Mouse (Mus musculus) left cerebral cortex, postnatal 36 days (tissue): ENCODE measurements around the gene Tcf20. TPM values are rescaled to one million over a fixed set of nuclear protein-coding genes. Genes with fewer than 3 reads are reported as not detected.

Experiments
- DNase-seq, 2 experiments: peaks; one replicate each; pipeline ENCODE4 v3.0.0; 2021 to 2022; ENCODE audit warnings: low spot score in 2 of 2, mixed read lengths in 1 of 2
- intact Hi-C: fragments of 180-260 bp; cut with DNase I; formaldehyde crosslinking; loops from one replicate; pipeline ENCODE4 v1.15.1; 2025
- total RNA-seq, 2 experiments: library from RNA; stranded (reverse); gene quantifications; 2 replicates each; pipeline ENCODE4 v1.2.3; 2021

Gene Tcf20
- total RNA-seq, 2 experiments from 2014 or later = 210 to 218 TPM

- intact Hi-C loops = no loop called here
- peak in 1 of 2 experiments; percentile 18 for DNase-seq
Measured at GRCm38 (mm10) chr15:82998811-82999221, 11.1 kb upstream of the Tcf20 start.

- DNase-seq = no peak
- intact Hi-C loops = no loop called here
Measured at GRCm38 (mm10) chr15:82996431-82996830, 8.8 kb upstream of the Tcf20 start.

GRCm38 (mm10) chr15:82995239-82995638, 7.6 kb upstream of the Tcf20 start:
- DNase-seq = peak; percentile 46 to 52
- intact Hi-C loops = no loop called here

- intact Hi-C loops = no loop called here
- DNase-seq = no peak
Measured at GRCm38 (mm10) chr15:82992911-82993310, 5.2 kb upstream of the Tcf20 start.

GRCm38 (mm10) chr15:82992079-82992783, 4.6 kb upstream of the Tcf20 start:
- intact Hi-C loops = no loop called here
- DNase-seq = no peak

GRCm38 (mm10) chr15:82989190-82989704, 1.6 kb upstream of the Tcf20 start:
- intact Hi-C loops = loop anchor here (5.0 kb wide), 1 partner anchor 43 kb away; the partner anchor contains the start of gene Nfam1
- no peak for DNase-seq

- peak in 1 of 2 experiments; percentile 34 for DNase-seq
- intact Hi-C loops = loop anchor here (5.0 kb wide), 1 partner anchor 45 kb away; the partner anchor contains the start of gene Nfam1
Measured at GRCm38 (mm10) chr15:82987014-82987731, 499 bp downstream of the Tcf20 start.

GRCm38 (mm10) chr15:82984574-82984973, 3.1 kb downstream of the Tcf20 start:
- no peak for DNase-seq
- intact Hi-C loops = no loop called here

GRCm38 (mm10) chr15:82984097-82984496, 3.6 kb downstream of the Tcf20 start:
- intact Hi-C loops = no loop called here
- no peak for DNase-seq

GRCm38 (mm10) chr15:82983416-82984026, 4.2 kb downstream of the Tcf20 start:
- intact Hi-C loops = no loop called here
- no peak for DNase-seq

GRCm38 (mm10) chr15:82982724-82983415, 4.8 kb downstream of the Tcf20 start:
- intact Hi-C loops = no loop called here
- DNase-seq = no peak

GRCm38 (mm10) chr15:82981676-82982520, 5.8 kb downstream of the Tcf20 start:
- no peak for DNase-seq
- intact Hi-C loops = no loop called here

- intact Hi-C loops = no loop called here
Measured at GRCm38 (mm10) chr15:82979531-82979930, 8.1 kb downstream of the Tcf20 start.

GRCm38 (mm10) chr15:82974471-82974870, 13.2 kb downstream of the Tcf20 start:
- DNase-seq = no peak
- intact Hi-C loops = no loop called here

More at GRCm38 (mm10) chr15:82979531-82979930, 8.1 kb downstream of the Tcf20 start:
- DNase-seq = no peak

GRCm38 (mm10) chr15:82969206-82969721, 18.4 kb downstream of the Tcf20 start:
- intact Hi-C loops = loop anchor here (10.0 kb wide), 1 partner anchor 66 kb away; the partner anchor contains the start of gene Nfam1
- no peak for DNase-seq

- intact Hi-C loops = loop anchor here (10.0 kb wide), 1 partner anchor 66 kb away; the partner anchor contains the start of gene Nfam1
- peak in 1 of 2 experiments; percentile 53 for DNase-seq
Measured at GRCm38 (mm10) chr15:82968449-82968848, 19.2 kb downstream of the Tcf20 start.

- intact Hi-C loops = loop anchor here (10.0 kb wide), 1 partner anchor 67 kb away; the partner anchor contains the start of gene Nfam1
- no peak for DNase-seq
Measured at GRCm38 (mm10) chr15:82967947-82968346, 19.7 kb downstream of the Tcf20 start.

GRCm38 (mm10) chr15:82964266-82964825, 23.3 kb downstream of the Tcf20 start:
- DNase-seq = peak in 1 of 2 experiments; percentile 43
- intact Hi-C loops = loop anchor here (10.0 kb wide), 1 partner anchor 70 kb away; the partner anchor contains the start of gene Nfam1
